13 mouse cellular contexts compared by ENCODE assay signal in the genomic region with DNA sequence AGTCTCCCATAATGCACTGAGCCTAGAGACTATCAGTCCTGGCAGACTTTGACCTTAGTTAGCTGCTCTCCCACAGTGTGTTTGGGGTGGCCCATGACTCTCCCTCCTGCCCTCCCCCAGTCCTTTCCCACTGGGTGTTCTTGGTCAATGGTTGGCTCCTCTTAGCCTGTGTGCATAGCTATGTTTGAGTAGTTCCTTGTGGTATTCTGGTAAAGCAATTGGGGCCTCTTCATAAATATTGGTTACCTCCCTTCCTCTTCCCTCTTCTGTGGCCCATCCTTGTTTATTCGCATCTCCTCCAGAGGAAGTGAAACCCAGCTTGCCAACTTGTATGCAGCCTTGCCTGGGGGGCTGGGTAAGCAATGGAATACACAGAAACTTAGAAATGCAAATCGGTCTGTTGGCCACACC.
DNase-seq lines count a peak whose midpoint lies in the region; ATAC-seq lines count a peak whose summit lies in the region.
"Had no signal": no experiment of that assay in that cellular context is flagged by ENCODE, and none has a peak within 500 bp of the region (broad histone marks: within the 10 kb centered on the region; RNA-seq: fewer than 3 reads in every experiment).

No protein-coding gene starts in this region.

- no peak overlapping the region for H3K27ac ChIP-seq in intestine, embryonic 15.5 days
- no peak overlapping the region for H3K27ac ChIP-seq in stomach, embryonic 16.5 days (ENCODE audit: low read length)
- no peak overlapping the region for H3K27ac ChIP-seq in midbrain, embryonic 16.5 days (ENCODE audit: low read length)
- H3K27ac ChIP-seq in hindbrain, embryonic 10.5 days = no peak overlapping the region
- H3K27ac ChIP-seq: liver, embryonic 14.5 days; midbrain, embryonic 15.5 days had no signal

- no peaks in the 10 kb centered on the region for H3K27me3 ChIP-seq in intestine, embryonic 15.5 days (replicated peaks)
- H3K27me3 ChIP-seq in stomach, embryonic 16.5 days (ENCODE audit: control insufficient read depth, insufficient read depth, low read length) = no peaks in the 10 kb centered on the region
- H3K27me3 ChIP-seq in midbrain, embryonic 16.5 days (ENCODE audit: control insufficient read depth, insufficient read depth, low read depth, low read length) = no peaks in the 10 kb centered on the region
- no peaks in the 10 kb centered on the region for H3K27me3 ChIP-seq in hindbrain, embryonic 10.5 days (ENCODE audit: insufficient read depth, poor library complexity, severe bottlenecking)
- H3K27me3 ChIP-seq: midbrain, embryonic 15.5 days had no signal

- no peak overlapping the region for H3K4me2 ChIP-seq in intestine, embryonic 15.5 days (replicated peaks)
- no peak overlapping the region for H3K4me2 ChIP-seq in stomach, embryonic 16.5 days (ENCODE audit: low read depth, low read length)
- H3K4me2 ChIP-seq in midbrain, embryonic 16.5 days (ENCODE audit: low read length) = no peak overlapping the region
- H3K4me2 ChIP-seq: midbrain, embryonic 15.5 days had no signal

- H3K36me3 ChIP-seq in intestine, embryonic 15.5 days = no peaks in the 10 kb centered on the region
- no peaks in the 10 kb centered on the region for H3K36me3 ChIP-seq in stomach, embryonic 16.5 days (ENCODE audit: control insufficient read depth, insufficient read depth, low read length)
- H3K36me3 ChIP-seq in midbrain, embryonic 16.5 days (ENCODE audit: control insufficient read depth, insufficient read depth, low read length) = no peaks in the 10 kb centered on the region
- no peaks in the 10 kb centered on the region for H3K36me3 ChIP-seq in hindbrain, embryonic 10.5 days
- H3K36me3 ChIP-seq: midbrain, embryonic 15.5 days had no signal

- peak; percentile 35; the same call in 1 of the 2 replicates for ATAC-seq in intestine, embryonic 15.5 days
- ATAC-seq in megakaryocyte, adult 5-6 weeks (ENCODE audit: poor library complexity, severe bottlenecking) = peak; percentile 70
- ATAC-seq in stomach, embryonic 16.5 days (ENCODE audit: insufficient read depth, low FRiP score) = 0 out of 2 replicates have a peak, but pooled peaks have one; percentile 14
- no peak for ATAC-seq in midbrain, embryonic 16.5 days
- ATAC-seq: CD4-positive, CD25-positive, alpha-beta regulatory T cell, adult 4 months; midbrain, embryonic 15.5 days had no signal

- peak; percentile 40 to 49 for DNase-seq in kidney, postnatal 36 days
- no peak for DNase-seq in kidney, postnatal 4 days
- no peak for DNase-seq in urinary bladder, adult 2 months (ENCODE audit: low spot score)
- no peak for DNase-seq in hindbrain, embryonic 10.5 days (ENCODE audit: low spot score)
- DNase-seq: cerebellum, adult 11 months; right cerebral cortex, postnatal 14 days had no signal

- 74% methylated on average over 2 of the region's 2 CpGs for WGBS in intestine, embryonic 15.5 days
- 87% methylated on average over 2 of the region's 2 CpGs for WGBS in stomach, embryonic 16.5 days
- 92% methylated on average over 2 of the region's 2 CpGs for WGBS in midbrain, embryonic 16.5 days
- WGBS in hindbrain, embryonic 10.5 days = 85% methylated on average over 2 of the region's 2 CpGs

- peaks cover 20% of the 10 kb centered on the region for H3K4me1 ChIP-seq in intestine, embryonic 15.5 days (replicated peaks)
- peaks cover 9% of the 10 kb centered on the region for H3K4me1 ChIP-seq in stomach, embryonic 16.5 days (ENCODE audit: control insufficient read depth, insufficient read depth, low read length)
- H3K4me1 ChIP-seq in midbrain, embryonic 16.5 days (ENCODE audit: control insufficient read depth, insufficient read depth, low read length) = peaks cover 7% of the 10 kb centered on the region
- H3K4me1 ChIP-seq in hindbrain, embryonic 10.5 days (replicated peaks) = peaks cover 14% of the 10 kb centered on the region

- H3K4me3 ChIP-seq in intestine, embryonic 15.5 days (replicated peaks) = no peak overlapping the region
- no peak overlapping the region for H3K4me3 ChIP-seq in stomach, embryonic 16.5 days (replicated peaks; ENCODE audit: low read length)
- H3K4me3 ChIP-seq in midbrain, embryonic 16.5 days (ENCODE audit: low read depth, low read length) = no peak overlapping the region
- H3K4me3 ChIP-seq in hindbrain, embryonic 10.5 days = no peak overlapping the region
- H3K4me3 ChIP-seq: midbrain, embryonic 15.5 days had no signal

- H3K9me3 ChIP-seq in intestine, embryonic 15.5 days = no peaks in the 10 kb centered on the region
- H3K9me3 ChIP-seq in stomach, embryonic 16.5 days (replicated peaks; ENCODE audit: control insufficient read depth, low read length) = no peaks in the 10 kb centered on the region
- no peaks in the 10 kb centered on the region for H3K9me3 ChIP-seq in midbrain, embryonic 16.5 days (replicated peaks; ENCODE audit: control insufficient read depth, low read length, poor library complexity, severe bottlenecking)
- H3K9me3 ChIP-seq in hindbrain, embryonic 10.5 days = no peaks in the 10 kb centered on the region
- H3K9me3 ChIP-seq: midbrain, embryonic 15.5 days had no signal

- H3K9ac ChIP-seq in intestine, embryonic 15.5 days = no peak overlapping the region
- H3K9ac ChIP-seq in stomach, embryonic 16.5 days (ENCODE audit: low read length) = no peak overlapping the region
- H3K9ac ChIP-seq in midbrain, embryonic 16.5 days (ENCODE audit: low read depth, low read length) = no peak overlapping the region
- H3K9ac ChIP-seq: liver, embryonic 14.5 days; midbrain, embryonic 15.5 days had no signal

Comparison
In these comparisons a context has a peak if more than half of its experiments do, and no peak if none do; other contexts are left out.
1. DNase-seq: peak in kidney, postnatal 36 days (2 of 2); none in kidney, postnatal 4 days (0 of 2), urinary bladder, adult 2 months (single experiment) and hindbrain, embryonic 10.5 days (single experiment).